Mouse (Mus musculus) kidney, adult 2 months (tissue): Measurements from ENCODE around the gene Ntn5.

Experiments used
- CTCF ChIP-seq: fragments of 200-500 bp; conservative IDR thresholded peaks from 2 replicates; pipeline ENCODE4 v1.5.1; 2011; ENCODE audit warnings: low read depth, mild to moderate bottlenecking, control low read depth, low read length, moderate library complexity, mixed read lengths; ENCODE audit not compliant: insufficient read depth, insufficient read length
- POLR2A ChIP-seq: fragments of 200-500 bp; IDR thresholded peaks from one replicate; pipeline ENCODE4 v1.6.1; 2011; ENCODE audit warnings: low read depth, low read length, control low read depth

DNA sequence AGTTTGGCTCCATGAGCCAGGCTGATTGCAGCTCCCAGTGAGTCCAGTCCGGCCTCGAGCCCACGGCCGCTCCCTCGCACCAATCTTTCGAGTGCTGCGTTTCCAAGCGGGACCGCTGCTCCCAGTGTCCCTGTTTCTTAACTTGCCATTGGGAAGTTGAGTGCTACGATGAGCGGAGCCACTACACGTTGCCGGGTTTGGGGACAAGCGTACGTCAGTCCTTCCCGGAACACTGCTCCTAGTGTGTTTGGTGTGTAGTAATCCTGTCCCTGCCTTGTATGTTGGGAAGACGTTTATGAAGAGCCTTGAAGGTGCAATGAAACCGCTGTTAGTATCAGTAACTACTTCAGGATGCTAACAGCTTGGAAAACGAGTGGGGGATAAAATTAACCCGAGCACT lies 34.5 kb downstream of the Ntn5 start:
- TF ChIP-seq CTCF: no peak
- no peak for TF ChIP-seq POLR2A
